Mouse (Mus musculus): ENCODE measurements around the gene Phf21b. TPM values are rescaled to one million over a fixed set of nuclear protein-coding genes. Genes with fewer than 3 reads are reported as not detected.

Phf21b gene
- polyA plus RNA-seq, 1 experiment from 2014 or later: 0.16 TPM

- Histone ChIP-seq H3K4me1 (replicated peaks; ENCODE audit: control insufficient read depth, insufficient read depth) (no peaks in the 10 kb centered on the region), H3K27ac (replicated peaks) (no peak overlapping the region), H3K9me3 (ENCODE audit: control insufficient read depth, low read length) (no peaks in the 10 kb centered on the region), H3K36me3 (ENCODE audit: control insufficient read depth, insufficient read depth, low read length) (no peaks in the 10 kb centered on the region), H3K4me3 (ENCODE audit: low read depth, low read length) (no peak overlapping the region), H3K9ac (ENCODE audit: low read length) (no peak overlapping the region), H3K27me3 (ENCODE audit: control insufficient read depth, insufficient read depth, low read length) (no peaks in the 10 kb centered on the region), H3K4me2 (replicated peaks; ENCODE audit: low read depth) (no peak overlapping the region)
- DNase-seq (ENCODE audit: low spot score): no peak
- no peak for TF ChIP-seq CTCF (IDR thresholded peaks at IDR 0.05; ENCODE audit: low read depth)
- no peak for ATAC-seq (ENCODE audit: low FRiP score, low TSS enrichment)
- WGBS: 69% methylated on average over 11 of the region's 11 CpGs
These were observed 119.4 kb downstream of the Phf21b start for GRCm38 (mm10) chr15:84736346-84736993.

Other genes with a start within 250 kb of the Phf21b start
- gene Prr5, start 186.4 kb downstream of the Phf21b start, polyA plus RNA-seq (2015; fragmentation: Nextera tagmentation; extraction: Ambion mirVana): 18.2 and 20.3 TPM in 2 replicates
- 20.2 and 22.0 TPM in 2 replicates for gene Arhgap8, start 136.0 kb downstream of the Phf21b start, polyA plus RNA-seq (2015; fragmentation: Nextera tagmentation; extraction: Ambion mirVana)
- gene Gm29666, start 64.0 kb upstream of the Phf21b start, polyA plus RNA-seq (2015; fragmentation: Nextera tagmentation; extraction: Ambion mirVana): 0.13 and 0.15 TPM in 2 replicates
- gene Nup50, start 67.4 kb upstream of the Phf21b start, polyA plus RNA-seq (2015; fragmentation: Nextera tagmentation; extraction: Ambion mirVana): 17.6 and 17.7 TPM in 2 replicates
- gene 5031439G07Rik, start 132.5 kb upstream of the Phf21b start, polyA plus RNA-seq (2015; fragmentation: Nextera tagmentation; extraction: Ambion mirVana): 6.6 and 14.7 TPM in 2 replicates
- gene Upk3a, start 161.1 kb upstream of the Phf21b start, polyA plus RNA-seq (2015; fragmentation: Nextera tagmentation; extraction: Ambion mirVana): 5.7 and 7.0 TPM in 2 replicates
- 18.3 and 20.1 TPM in 2 replicates for gene Fam118a, start 172.9 kb upstream of the Phf21b start, polyA plus RNA-seq (2015; fragmentation: Nextera tagmentation; extraction: Ambion mirVana)